Mouse (Mus musculus) Patski (cell line): ENCODE measurements at regions not wholly inside any gene's neighbourhood (a gene's known extent, or its start where the extent isn't known, plus 50 kb on each side); places are given as distances from the start of the nearest gene placed in this dataset.

Source experiments
- ATAC-seq: fragments of 100-300 bp; one replicate; pipeline ENCODE4 v1.8.0; 2021
- CTCF ChIA-PET: fragments of 350-600 bp; sonication (Branson Sonifier 250); formaldehyde crosslinking; loops from one replicate; lab custom pipeline; 2022; ENCODE audit warnings: inconsistent platforms; lab: Charles Lee
- POLR2A ChIA-PET: fragments of 350-600 bp; sonication (Branson Sonifier 250); formaldehyde crosslinking; loops from one replicate; lab custom pipeline; 2022; ENCODE audit warnings: antibody characterized with exemption, inconsistent platforms; lab: Charles Lee
- DNase-seq: peaks from one replicate; pipeline ENCODE4 v3.0.0-alpha.2; 2011; ENCODE audit warnings: low read depth, low spot score
- H3K27me3 ChIP-seq: fragments of 371-371 bp; one replicate; pipeline ENCODE4 v1.5.1; 2021
- CTCF ChIP-seq: fragments of 100-300 bp; IDR thresholded peaks from one replicate; pipeline ENCODE4 v1.5.1; 2021
- in situ Hi-C: fragments of 300-500 bp; cut with MboI; formaldehyde crosslinking; loops from 3 replicates; pipeline ENCODE4 v1.11.1; 2018; ENCODE audit warnings: low pct_unique_long_range_greater_than_20kb, mixed read lengths

DNA sequence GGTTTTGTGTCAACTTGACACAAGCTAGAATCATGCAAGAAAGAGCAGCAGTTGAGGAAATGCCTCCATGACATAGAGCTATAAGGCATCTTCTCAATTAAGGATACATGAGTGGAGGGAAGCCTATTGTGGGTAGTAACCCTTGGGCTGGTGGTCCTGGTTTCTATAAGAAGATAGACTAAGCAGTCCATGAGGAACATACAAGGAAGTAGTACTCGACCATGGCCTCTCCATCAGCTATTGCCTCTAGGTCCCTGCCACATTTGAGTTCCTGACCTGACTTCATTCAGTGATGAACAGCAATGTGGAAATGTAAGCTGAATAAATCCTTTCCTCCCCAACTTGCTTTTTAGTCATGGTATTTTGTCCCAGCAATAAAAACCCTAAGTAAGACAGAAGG, 51.2 kb upstream of the Hsf2 start:
- ATAC-seq, result no peak
- TF ChIP-seq CTCF, result no peak
- no peak for DNase-seq
- in situ Hi-C loops, result loop anchor here (25.0 kb wide), 1 partner anchor 1252 kb away; the partner anchor contains the start of gene Edar
- ChIA-PET CTCF (no interaction called here), POLR2A (no interaction called here)
- no peaks in the 10 kb centered on the region for H3K27me3 ChIP-seq
